Mouse (Mus musculus) liver, postnatal 0 days (tissue): Measurements from ENCODE around the gene AI481877. TPM values are rescaled to one million over a fixed set of nuclear protein-coding genes. Genes with fewer than 3 reads are reported as not detected.
A peak's percentile ranks its signal among the peaks of the same experiment; 100 is the strongest.

ENCODE experiments used
- ATAC-seq: fragments of 200-750 bp; cut with Nextera tagmentation; 2 replicates; pipeline ENCODE4 v1.8.0; 2017; ENCODE audit warnings: mild to moderate bottlenecking, moderate library complexity
- DNase-seq: peaks from one replicate; pipeline ENCODE4 v3.0.0-alpha.2; 2016
- H3K27ac ChIP-seq: fragments of 300-500 bp; sonication (generic); 2 replicates; pipeline ENCODE4 v1.5.1; 2014; ENCODE audit warnings: antibody characterized with exemption, moderate library complexity, mild to moderate bottlenecking, low read depth
- H3K27me3 ChIP-seq: fragments of 300-500 bp; sonication (generic); 2 replicates; pipeline ENCODE4 v1.6.1; 2014; ENCODE audit warnings: low read length, control low read depth, mixed read lengths; ENCODE audit not compliant: insufficient read depth
- H3K36me3 ChIP-seq: fragments of 300-500 bp; sonication (generic); replicated peaks from 2 replicates; pipeline ENCODE4 v1.6.1; 2014; ENCODE audit warnings: mild to moderate bottlenecking, control low read depth, low read length, moderate library complexity, mixed read lengths; ENCODE audit not compliant: insufficient read depth
- H3K4me1 ChIP-seq: fragments of 300-500 bp; sonication (generic); 2 replicates; pipeline ENCODE4 v1.6.1; 2014; ENCODE audit warnings: antibody characterized with exemption, mild to moderate bottlenecking, control low read depth; ENCODE audit not compliant: insufficient read depth
- H3K4me2 ChIP-seq: fragments of 300-500 bp; sonication (generic); 2 replicates; pipeline ENCODE4 v1.6.1; 2014; ENCODE audit warnings: low read depth, mild to moderate bottlenecking, low read length, moderate library complexity, mixed read lengths
- H3K4me3 ChIP-seq: fragments of 300-500 bp; sonication (generic); 2 replicates; pipeline ENCODE4 v1.5.1; 2014; ENCODE audit warnings: low read depth, low read length
- H3K9ac ChIP-seq: fragments of 300-500 bp; sonication (generic); replicated peaks from 2 replicates; pipeline ENCODE4 v1.6.1; 2014; ENCODE audit warnings: mild to moderate bottlenecking, moderate library complexity
- H3K9me3 ChIP-seq: fragments of 300-500 bp; sonication (generic); 2 replicates; pipeline ENCODE4 v1.6.1; 2016; ENCODE audit warnings: mild to moderate bottlenecking, control low read depth, low read length, mixed read lengths
- CTCF ChIP-seq: sonication (generic); IDR thresholded peaks from 2 replicates; pipeline ENCODE4 v1.5.1; 2016; ENCODE audit warnings: antibody characterized with exemption, low read depth
- EP300 ChIP-seq: IDR thresholded peaks from 2 replicates; pipeline ENCODE4 v1.6.1; 2016; ENCODE audit warnings: antibody characterized with exemption, low read depth, mild to moderate bottlenecking
- WGBS: fragments of 180-500 bp; shearing (Covaris S2); extraction: QIAGEN DNeasy Blood & Tissue Kit; methylation state at CpG from one replicate; pipeline ENCODE4 v1.1.7; 2014; ENCODE audit not compliant: insufficient replicate concordance; 5-methylcytosine and 5-hydroxymethylcytosine counted together
- polyA plus RNA-seq: library from polyadenylated mRNA; unstranded; fragments of >200 nt; fragmentation: Nextera tagmentation; extraction: Ambion mirVana; gene quantifications from 2 replicates; pipeline ENCODE4 v1.2.1, GENCODE M21; 2015

Gene AI481877
- polyA plus RNA-seq, 1 experiment from 2014 or later: not detected

DNA sequence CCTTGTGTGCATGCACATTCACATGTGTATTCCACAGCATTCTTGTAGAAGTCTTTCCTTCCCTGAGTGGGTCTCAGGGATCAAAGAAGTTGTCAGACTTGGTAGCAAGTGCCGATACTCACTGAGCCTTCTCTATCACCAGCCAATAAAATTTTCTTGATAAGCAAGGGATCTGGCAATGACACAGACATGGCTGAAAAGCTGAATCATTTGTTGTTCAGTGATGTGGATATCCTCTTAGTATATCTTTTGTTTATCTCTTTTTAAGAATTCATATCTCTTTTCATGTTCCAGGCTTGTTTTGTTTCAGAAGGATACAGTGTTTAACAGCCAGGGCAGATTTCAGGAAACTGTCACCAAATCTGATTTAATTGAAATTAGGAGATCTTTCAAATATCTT lies 140.1 kb downstream of the AI481877 start:
- no peak for DNase-seq
- Histone ChIP-seq H3K4me3 (no peak overlapping the region), H3K4me1 (peaks cover 6% of the 10 kb centered on the region; the same call in 1 of the 2 replicates), H3K36me3 (no peaks in the 10 kb centered on the region), H3K27me3 (no peaks in the 10 kb centered on the region), H3K9ac (no peak overlapping the region), H3K9me3 (no peaks in the 10 kb centered on the region), H3K27ac (no peak overlapping the region), H3K4me2 (no peak overlapping the region)
- ATAC-seq: no peak
- 69% methylated on average over 1 of the region's 1 CpGs for WGBS
- TF ChIP-seq CTCF (no peak), EP300 (no peak)

DNA sequence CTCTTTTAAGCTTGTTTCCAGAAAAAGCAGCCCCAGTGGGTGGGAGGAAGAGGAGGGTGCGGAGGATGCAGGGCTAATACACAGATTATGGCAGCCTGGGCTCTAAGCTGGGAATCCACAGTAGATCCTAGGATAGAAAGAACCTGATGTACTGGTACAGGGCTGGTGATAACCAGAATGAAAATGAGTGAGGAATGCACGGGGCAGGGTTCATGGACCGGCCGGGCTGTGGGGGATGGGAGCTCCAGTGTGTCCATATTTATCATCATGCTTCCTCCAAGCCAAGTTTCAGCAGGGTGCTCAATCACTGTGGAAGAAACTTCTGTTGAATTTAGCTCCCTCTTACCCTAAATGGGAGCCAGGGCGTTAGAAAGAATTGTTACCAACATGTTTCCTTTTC lies 141.7 kb downstream of the AI481877 start:
- peak; percentile 42 for DNase-seq

DNA sequence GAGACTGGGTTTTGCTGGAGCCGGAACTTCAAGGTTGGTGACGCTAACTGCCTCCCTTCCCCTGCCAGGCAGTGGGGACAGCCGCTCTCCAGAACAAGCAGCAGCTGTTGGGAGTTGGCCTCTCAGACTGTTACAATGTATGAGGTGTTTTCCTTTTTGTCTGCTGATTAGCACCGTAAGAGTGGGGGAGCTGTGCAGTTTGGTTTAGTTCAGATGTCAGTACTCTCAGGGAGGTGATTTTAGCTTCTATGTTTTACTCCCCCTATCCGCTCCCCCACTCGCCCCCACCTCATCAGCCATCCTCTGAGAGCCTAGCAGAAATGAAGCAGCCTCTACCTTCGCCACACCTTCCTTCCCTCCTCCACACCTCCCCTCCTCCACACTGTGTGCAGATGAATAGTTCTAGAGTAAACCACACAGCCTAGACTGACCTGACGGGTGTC lies 143.5 kb downstream of the AI481877 start:
- no peak overlapping the region for H3K27ac ChIP-seq
- H3K36me3 ChIP-seq: no peaks in the 10 kb centered on the region
- TF ChIP-seq EP300 (no peak), CTCF (no peak)
- no peak overlapping the region for H3K4me2 ChIP-seq
- no peak overlapping the region for H3K4me3 ChIP-seq
- H3K27me3 ChIP-seq: no peaks in the 10 kb centered on the region
- DNase-seq: no peak
- WGBS: 60% methylated on average over 8 of the region's 8 CpGs
- no peak for ATAC-seq
- no peaks in the 10 kb centered on the region for H3K9me3 ChIP-seq
- H3K4me1 ChIP-seq: peaks cover 22% of the 10 kb centered on the region
- H3K9ac ChIP-seq: no peak overlapping the region

More for the DNA sequence above, 141.7 kb downstream of the AI481877 start:
- H3K36me3 ChIP-seq: no peaks in the 10 kb centered on the region
- H3K4me2 ChIP-seq: no peak overlapping the region
- WGBS: 64% methylated on average over 5 of the region's 5 CpGs
- no peak for ATAC-seq
- no peak overlapping the region for H3K4me3 ChIP-seq
- H3K4me1 ChIP-seq: peaks cover 12% of the 10 kb centered on the region
- H3K9ac ChIP-seq: no peak overlapping the region
- H3K27ac ChIP-seq: no peak overlapping the region
- no peak for TF ChIP-seq EP300
- no peak for TF ChIP-seq CTCF
- H3K9me3 ChIP-seq: no peaks in the 10 kb centered on the region
- H3K27me3 ChIP-seq: no peaks in the 10 kb centered on the region

DNA sequence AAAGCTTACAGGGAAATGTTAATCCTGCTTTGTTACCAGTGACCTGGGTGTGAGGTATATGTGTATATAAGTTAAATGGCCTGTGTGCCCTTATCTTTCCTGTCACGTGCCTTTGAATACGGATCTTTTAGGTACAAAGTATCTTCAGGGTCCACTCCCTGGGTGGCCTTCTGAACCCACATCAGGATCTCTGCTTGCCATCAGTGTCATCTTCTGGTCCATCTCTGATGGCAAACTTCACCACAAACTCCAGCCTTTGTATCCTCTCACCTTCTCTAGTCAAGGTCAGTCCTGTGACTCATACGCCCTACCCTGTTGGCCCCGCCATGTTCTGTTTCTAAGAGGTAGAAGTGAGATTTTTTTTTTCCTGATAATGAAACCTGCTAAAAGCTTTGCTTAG lies 144.0 kb downstream of the AI481877 start, which contains the start of gene Dnajc25:
Gene Dnajc25, plus strand, starts transcription at position 301 of the 400 bp plus-strand sequence.
- WGBS: 57% methylated on average over 4 of the region's 4 CpGs
- H3K27ac ChIP-seq: no peak within 1 kb of the TSS
- peaks cover 22% of the 10 kb centered on the region for H3K4me1 ChIP-seq
- no peak within 1 kb of the TSS for H3K4me2 ChIP-seq
- no peak within 1 kb of the TSS for H3K9ac ChIP-seq
- H3K36me3 ChIP-seq: no peaks in the 10 kb centered on the region
- no peaks in the 10 kb centered on the region for H3K27me3 ChIP-seq
- TF ChIP-seq EP300 (no peak), CTCF (no peak)
- H3K4me3 ChIP-seq: no peak within 1 kb of the TSS
- H3K9me3 ChIP-seq: no peaks in the 10 kb centered on the region
- DNase-seq (no peak), ATAC-seq (no peak)

Other genes starting within 250 kb of the AI481877 start
- gene Ecpas, start 226.2 kb downstream of the AI481877 start, polyA plus RNA-seq: 9.1 and 13.0 TPM in 2 replicates
- gene Zkscan16, start 195.4 kb downstream of the AI481877 start, polyA plus RNA-seq: 0.06 TPM in 1 of 2 replicates, not detected in the other
- gene Ptgr1, start 151.9 kb downstream of the AI481877 start, polyA plus RNA-seq: 6.4 and 6.8 TPM in 2 replicates
- 12.5 and 13.8 TPM in 2 replicates for gene Dnajc25, start 143.9 kb downstream of the AI481877 start, polyA plus RNA-seq
- 17.6 and 17.7 TPM in 2 replicates for gene Gm20503, start 135.8 kb downstream of the AI481877 start, polyA plus RNA-seq
- gene Gng10, start 103.9 kb downstream of the AI481877 start, polyA plus RNA-seq: 16.0 and 16.2 TPM in 2 replicates
- gene Ugcg, start 50.3 kb upstream of the AI481877 start, polyA plus RNA-seq: 8.3 and 8.4 TPM in 2 replicates